ENCODE assay signal across 11 mouse cellular contexts in genomic region chr2:143081693-143082092, GRCm38 (mm10). TPM values are rescaled to one million over a fixed set of nuclear protein-coding genes. Genes with fewer than 3 reads are reported as not detected.
DNase-seq lines count a peak whose midpoint lies in the region; ATAC-seq lines count a peak whose summit lies in the region.
"Had no signal": no experiment of that assay in that cellular context is flagged by ENCODE, and none has a peak within 500 bp of the region (broad histone marks: within the 10 kb centered on the region; RNA-seq: fewer than 3 reads in every experiment).

No protein-coding gene starts in this region.

- no peak for ATAC-seq in intestine, embryonic 14.5 days (replicated peaks; ENCODE audit: low FRiP score, low TSS enrichment, low read depth)
- ATAC-seq in intestine, embryonic 16.5 days, result no peak
- no peak for ATAC-seq in hindbrain, embryonic 14.5 days (ENCODE audit: low FRiP score)

- H3K27me3 ChIP-seq in intestine, embryonic 14.5 days (replicated peaks; ENCODE audit: control insufficient read depth, insufficient read depth, low read length), result no peaks in the 10 kb centered on the region
- H3K27me3 ChIP-seq in intestine, embryonic 16.5 days (replicated peaks; ENCODE audit: control insufficient read depth, insufficient read depth, low read length), result no peaks in the 10 kb centered on the region
- H3K27me3 ChIP-seq in hindbrain, embryonic 14.5 days (ENCODE audit: control insufficient read depth, insufficient read depth, low read length), result no peaks in the 10 kb centered on the region
- H3K27me3 ChIP-seq: limb, embryonic 15.5 days had no signal

- no peaks in the 10 kb centered on the region for H3K79me2 ChIP-seq in macrophage (ENCODE audit: inconsistent target)

- H3K27ac ChIP-seq in intestine, embryonic 14.5 days (ENCODE audit: low read depth), result peak overlapping the region; percentile 2; the same call in 1 of the 2 replicates
- no peak overlapping the region for H3K27ac ChIP-seq in intestine, embryonic 16.5 days (ENCODE audit: low read length)
- peak overlapping the region; percentile 96 for H3K27ac ChIP-seq in macrophage
- H3K27ac ChIP-seq in hindbrain, embryonic 14.5 days, result no peak overlapping the region
- H3K27ac ChIP-seq: heart, adult 2 months; limb, embryonic 15.5 days had no signal

- H3K4me1 ChIP-seq in intestine, embryonic 14.5 days (replicated peaks; ENCODE audit: control insufficient read depth, insufficient read depth, low read length), result peaks cover 11% of the 10 kb centered on the region
- H3K4me1 ChIP-seq in intestine, embryonic 16.5 days (ENCODE audit: control insufficient read depth, insufficient read depth, low read length), result no peaks in the 10 kb centered on the region
- no peaks in the 10 kb centered on the region for H3K4me1 ChIP-seq in hindbrain, embryonic 14.5 days (replicated peaks; ENCODE audit: control insufficient read depth, insufficient read depth, low read length)

- no peak overlapping the region for H3K9ac ChIP-seq in intestine, embryonic 14.5 days (ENCODE audit: low read length)
- no peak overlapping the region for H3K9ac ChIP-seq in intestine, embryonic 16.5 days (ENCODE audit: low read depth, low read length)
- no peak overlapping the region for H3K9ac ChIP-seq in hindbrain, embryonic 14.5 days
- H3K9ac ChIP-seq: limb, embryonic 15.5 days had no signal

- DNase-seq in intestine, embryonic 14.5 days (ENCODE audit: low spot score), result no peak
- DNase-seq in heart, adult 8-10 months (ENCODE audit: low spot score), result peak; percentile 60
- peak; percentile 17 for DNase-seq in kidney, postnatal 14 days
- DNase-seq in thymus, postnatal 10 days (ENCODE audit: low spot score in 2 of 2), result no peak
- DNase-seq in embryo, embryonic 10 days (ENCODE audit: low spot score), result no peak
- no peak for DNase-seq in hindbrain, embryonic 14.5 days (ENCODE audit: low spot score)
- DNase-seq: thymus, adult 2 months had no signal

- H3K36me3 ChIP-seq in intestine, embryonic 14.5 days (ENCODE audit: control insufficient read depth, insufficient read depth, low read length), result no peaks in the 10 kb centered on the region
- no peaks in the 10 kb centered on the region for H3K36me3 ChIP-seq in intestine, embryonic 16.5 days (ENCODE audit: control insufficient read depth, insufficient read depth, low read length)
- no peaks in the 10 kb centered on the region for H3K36me3 ChIP-seq in macrophage (ENCODE audit: inconsistent target)
- no peaks in the 10 kb centered on the region for H3K36me3 ChIP-seq in hindbrain, embryonic 14.5 days (replicated peaks; ENCODE audit: control insufficient read depth, insufficient read depth)
- H3K36me3 ChIP-seq: limb, embryonic 15.5 days had no signal

- WGBS in intestine, embryonic 14.5 days, result 53% methylated on average over 3 of the region's 3 CpGs
- WGBS in intestine, embryonic 16.5 days, result 42% methylated on average over 3 of the region's 3 CpGs
- WGBS in macrophage (ENCODE audit: missing documents), result 0% methylated on average over 3 of the region's 3 CpGs
- WGBS in hindbrain, embryonic 14.5 days, result 93% methylated on average over 3 of the region's 3 CpGs

- H3K4me3 ChIP-seq in intestine, embryonic 14.5 days (ENCODE audit: low read depth, low read length), result no peak overlapping the region
- no peak overlapping the region for H3K4me3 ChIP-seq in intestine, embryonic 16.5 days (ENCODE audit: low read length)
- no peak overlapping the region for H3K4me3 ChIP-seq in macrophage (ENCODE audit: inconsistent target)
- no peak overlapping the region for H3K4me3 ChIP-seq in hindbrain, embryonic 14.5 days (replicated peaks; ENCODE audit: low read length)
- H3K4me3 ChIP-seq: heart, adult 2 months; limb, embryonic 15.5 days had no signal

- no peak overlapping the region for H3K4me2 ChIP-seq in intestine, embryonic 14.5 days (ENCODE audit: low read length)
- no peak overlapping the region for H3K4me2 ChIP-seq in intestine, embryonic 16.5 days (ENCODE audit: low read depth, low read length)
- no peak overlapping the region for H3K4me2 ChIP-seq in hindbrain, embryonic 14.5 days (replicated peaks)
- H3K4me2 ChIP-seq: limb, embryonic 15.5 days had no signal

- no peaks in the 10 kb centered on the region for H3K9me3 ChIP-seq in intestine, embryonic 14.5 days (ENCODE audit: control insufficient read depth, low read length)
- H3K9me3 ChIP-seq in intestine, embryonic 16.5 days (ENCODE audit: control insufficient read depth, low read length), result no peaks in the 10 kb centered on the region
- no peaks in the 10 kb centered on the region for H3K9me3 ChIP-seq in hindbrain, embryonic 14.5 days (ENCODE audit: control insufficient read depth, low read length)
- H3K9me3 ChIP-seq: limb, embryonic 15.5 days had no signal

RNA-seq across cellular contexts. Expression of gene Otor, which starts 3.4 kb away (rescaled TPM):
- polyA plus RNA-seq in intestine, embryonic 14.5 days (2014; fragmentation: Nextera tagmentation; extraction: Ambion mirVana), result 1.1 and 1.5 TPM in 2 replicates
- polyA plus RNA-seq in intestine, embryonic 16.5 days (2015; fragmentation: Nextera tagmentation; extraction: Ambion mirVana), result 0.24 and 0.46 TPM in 2 replicates
- not detected for total RNA-seq in heart, adult 8-10 months (2022)
- total RNA-seq in macrophage (2018; cell fraction: chromatin; rRNA removed), result not detected
- not detected for total RNA-seq in macrophage (2018; cell fraction: cytosol; rRNA removed)
- total RNA-seq in macrophage (2018; cell fraction: nucleus; rRNA removed), result not detected
- polyA plus RNA-seq in macrophage (2018), result not detected in 3 replicates
- polyA plus RNA-seq in hindbrain, embryonic 14.5 days (2014; fragmentation: Nextera tagmentation; extraction: Ambion mirVana), result 2.5 TPM in 1 of 2 replicates, not detected in the other
- total RNA-seq: heart, adult 2 months had no signal
- polyA plus RNA-seq: heart, adult 2 months; thymus, adult 2 months had no signal

RNA-seq across cellular contexts. Expression of gene Snrpb2, which starts 18.9 kb away (rescaled TPM):
- polyA plus RNA-seq in intestine, embryonic 14.5 days (2014; fragmentation: Nextera tagmentation; extraction: Ambion mirVana), result 81.7 and 85.7 TPM in 2 replicates
- 46.9 and 47.1 TPM in 2 replicates for polyA plus RNA-seq in intestine, embryonic 16.5 days (2015; fragmentation: Nextera tagmentation; extraction: Ambion mirVana)
- total RNA-seq in heart, adult 8-10 months (2022), result 10 to 100 TPM; 15.2 to 23.5 (median 16.9) TPM
- total RNA-seq in macrophage (2018; cell fraction: chromatin; rRNA removed), result 10 to 100 TPM; 21.3 to 79.6 (median 53.0) TPM
- 10 to 100 TPM; 26.8 to 56.2 (median 40.5) TPM for total RNA-seq in macrophage (2018; cell fraction: cytosol; rRNA removed)
- 10 to 100 TPM; 18.5 to 81.5 (median 37.2) TPM for total RNA-seq in macrophage (2018; cell fraction: nucleus; rRNA removed)
- 51.1 to 100 TPM (median 60.8 TPM) in 3 replicates for polyA plus RNA-seq in macrophage (2018)
- polyA plus RNA-seq in hindbrain, embryonic 14.5 days (2014; fragmentation: Nextera tagmentation; extraction: Ambion mirVana), result 49.3 and 56.9 TPM in 2 replicates

Comparison
In these comparisons a context has a peak if more than half of its experiments do, and no peak if none do; other contexts are left out.
1. H3K27ac ChIP-seq: peak in intestine, embryonic 14.5 days (single experiment) and macrophage (single experiment); none in intestine, embryonic 16.5 days (single experiment) and hindbrain, embryonic 14.5 days (single experiment).
2. DNase-seq: peak in heart, adult 8-10 months (single experiment) and kidney, postnatal 14 days (single experiment); none in intestine, embryonic 14.5 days (single experiment), thymus, postnatal 10 days (0 of 2), embryo, embryonic 10 days (single experiment) and hindbrain, embryonic 14.5 days (single experiment).